Mouse (Mus musculus) limb, embryonic 10.5 days (tissue): ENCODE data around the gene Acmsd. TPM values are rescaled to one million over a fixed set of nuclear protein-coding genes. Genes with fewer than 3 reads are reported as not detected.

Experiments
- polyA plus RNA-seq: library from polyadenylated mRNA; unstranded; fragments of >200 nt; fragmentation: Nextera tagmentation; extraction: Ambion mirVana; gene quantifications from 2 replicates; pipeline ENCODE4 v1.2.1, GENCODE M21; 2016

Acmsd gene
- polyA plus RNA-seq, 1 experiment from 2014 or later = 0.29 TPM

Other genes with a start within 250 kb of the Acmsd start
- 1.5 and 3.5 TPM in 2 replicates for gene Tmem163, start 49.9 kb upstream of the Acmsd start, polyA plus RNA-seq
- 81.4 and 94.9 TPM in 2 replicates for gene Ccnt2, start 44.8 kb downstream of the Acmsd start, polyA plus RNA-seq
- gene Map3k19, start 125.6 kb downstream of the Acmsd start, polyA plus RNA-seq = not detected in 2 replicates
- gene Rab3gap1, start 139.4 kb downstream of the Acmsd start, polyA plus RNA-seq = 13.6 and 17.0 TPM in 2 replicates